Mouse (Mus musculus) layer of hippocampus, postnatal 14 days (tissue): ENCODE measurements around the gene Snx5. TPM values are rescaled to one million over a fixed set of nuclear protein-coding genes. Genes with fewer than 3 reads are reported as not detected.

ENCODE experiments used
- DNase-seq, 2 experiments: peaks; one replicate each; pipeline ENCODE4 v3.0.0; 2021 to 2022; ENCODE audit warnings: low spot score in 2 of 2, mixed read lengths in 1 of 2
- long read RNA-seq, 2 experiments: library from polyadenylated mRNA; stranded (forward); transcript quantifications; one replicate each; pipeline ENCODE4 v2.0.0; 2021
- total RNA-seq, 2 experiments: library from RNA; stranded (reverse); gene quantifications; 2 replicates each; pipeline ENCODE4 v1.2.3; 2021

Gene Snx5
- 10 to 100 TPM; 65.8 to 66.5 TPM for total RNA-seq
- long read RNA-seq, experiment 1, transcript Snx5-202 (14 exons, 2,512 nt): minor isoform, 19 of 100 reads
- long read RNA-seq, experiment 1, transcript Snx5-201 (13 exons, 2,419 nt): major isoform, 73 of 100 reads
- long read RNA-seq, experiment 1, partial matches to known transcripts: 0 of 100 reads
- long read RNA-seq, experiment 1, other reads (novel, unspliced or antisense): 8 of 100 reads
- long read RNA-seq, experiment 2, transcript Snx5-201 (13 exons, 2,419 nt): major isoform, 98 of 129 reads
- long read RNA-seq, experiment 2, transcript Snx5-202 (14 exons, 2,512 nt): minor isoform, 20 of 129 reads
- long read RNA-seq, experiment 2, partial matches to known transcripts: 1 of 129 reads
- long read RNA-seq, experiment 2, other reads (novel, unspliced or antisense): 10 of 129 reads

GRCm38 (mm10) chr2:144270507-144271420 is at the start of gene Snx5, which contains the start of gene Mgme1:
Snx5 (minus strand) TSS chr2:144270906.
Mgme1 (plus strand) TSS chr2:144270663.
- peak; percentile 95 to 97 for DNase-seq

- DNase-seq: no peak
These were observed 40.7 kb upstream of the Snx5 start for GRCm38 (mm10) chr2:144311372-144311771.

DNA sequence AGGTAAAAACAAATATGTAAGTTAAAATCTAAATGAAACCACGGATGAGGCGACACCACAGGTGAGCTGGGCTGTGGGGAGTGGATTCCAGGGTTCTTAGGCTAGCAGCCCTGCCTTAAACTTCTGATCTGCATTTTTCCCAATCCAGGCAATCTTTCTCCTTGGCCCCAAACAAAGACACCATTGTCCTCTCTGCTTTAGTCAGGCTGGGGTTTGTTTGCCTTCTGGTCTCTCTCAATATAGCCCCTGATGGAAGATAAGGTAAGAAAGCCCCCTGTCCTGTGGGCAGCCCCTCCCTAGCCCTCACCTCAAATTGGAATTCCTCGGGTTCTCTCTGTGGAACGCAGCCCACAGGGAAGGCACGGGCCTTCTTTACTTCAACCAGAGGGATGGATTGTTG is 39.6 kb upstream of the Snx5 start:
- DNase-seq: no peak

DNA sequence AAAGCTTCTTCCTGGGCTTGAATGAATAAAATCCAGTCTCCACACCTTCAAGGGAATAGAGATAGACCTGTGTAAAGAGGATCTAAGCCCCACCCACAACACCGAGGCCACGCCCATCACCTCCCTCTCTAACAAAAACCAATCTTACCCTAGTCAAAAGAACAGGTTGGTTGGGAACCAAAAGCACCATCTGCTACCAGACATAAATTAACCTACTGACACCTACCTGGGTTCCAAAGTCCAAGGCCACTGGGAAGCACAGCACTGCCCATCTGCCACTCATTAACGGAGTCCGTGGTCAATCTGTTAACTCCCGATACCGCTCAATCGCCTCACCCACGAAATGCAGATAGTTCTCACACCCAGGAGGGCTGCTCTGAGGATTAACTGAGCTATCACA is 37.9 kb upstream of the Snx5 start:
- DNase-seq: no peak

- DNase-seq: no peak
These were observed 35.1 kb upstream of the Snx5 start for GRCm38 (mm10) chr2:144305721-144306294.

GRCm38 (mm10) chr2:144301101-144301500 is 30.4 kb upstream of the Snx5 start:
- no peak for DNase-seq

GRCm38 (mm10) chr2:144299749-144300669 is 29.3 kb upstream of the Snx5 start:
- DNase-seq: peak in 1 of 2 experiments; percentile 37

GRCm38 (mm10) chr2:144295145-144295735 is 24.5 kb upstream of the Snx5 start:
- no peak for DNase-seq

DNA sequence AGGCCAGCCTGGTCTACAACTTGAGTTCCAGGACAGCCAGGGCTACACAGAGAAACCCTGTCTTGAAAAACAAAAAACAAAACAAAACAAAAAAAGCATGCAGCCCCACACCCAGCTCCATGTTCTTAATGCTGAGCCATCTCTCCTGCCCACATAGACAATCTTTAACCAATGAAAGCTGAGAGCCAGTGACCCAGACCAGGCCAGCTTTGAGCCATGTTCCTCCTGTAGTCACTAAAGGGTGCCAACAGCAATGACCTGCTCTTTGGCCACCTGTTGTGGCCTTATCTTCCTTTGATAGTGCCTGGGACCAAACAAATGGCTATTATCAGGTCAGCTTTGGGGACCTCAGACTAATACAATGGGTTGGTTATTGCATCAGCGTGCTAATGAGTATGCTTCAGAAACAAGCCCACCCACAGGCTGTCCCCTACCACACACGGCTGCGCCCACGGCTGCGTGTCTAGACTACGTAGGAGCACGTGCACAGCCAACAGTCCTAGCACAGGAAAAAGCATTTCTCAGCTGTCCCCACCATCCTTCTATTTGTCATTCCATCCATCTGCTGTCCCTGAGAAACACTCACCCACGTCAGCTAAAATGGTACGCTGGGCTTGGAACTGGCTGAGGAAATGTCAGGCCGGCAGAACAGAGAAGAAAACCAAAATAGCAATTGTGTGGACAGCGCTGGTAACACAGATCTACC is 21.0 kb upstream of the Snx5 start:
- peak; percentile 29 to 62 for DNase-seq

- no peak for DNase-seq
These were observed 19.6 kb upstream of the Snx5 start for GRCm38 (mm10) chr2:144290321-144290720.

DNA sequence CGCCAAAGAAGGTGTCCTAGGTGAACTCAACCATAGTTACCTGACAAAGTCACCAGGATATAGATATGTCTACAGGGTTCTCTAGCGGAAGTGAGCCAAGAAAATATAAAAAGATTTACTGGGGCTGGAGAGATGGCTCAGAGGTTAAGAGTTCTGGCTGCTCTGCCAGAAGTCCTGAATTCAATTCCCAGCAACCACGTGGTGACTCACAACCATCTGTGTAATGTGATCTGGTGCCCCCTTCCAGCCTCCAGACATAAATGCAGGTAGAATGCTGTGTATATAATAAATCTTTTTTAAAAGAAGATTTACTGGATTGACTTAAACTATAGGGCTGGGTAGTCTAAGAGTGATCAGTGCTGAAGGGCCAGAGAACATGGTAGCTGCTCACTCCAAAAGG is 10.7 kb upstream of the Snx5 start:
- DNase-seq: no peak

GRCm38 (mm10) chr2:144280568-144280967 is 9.9 kb upstream of the Snx5 start:
- DNase-seq: no peak

- no peak for DNase-seq
These were observed 9.0 kb upstream of the Snx5 start for GRCm38 (mm10) chr2:144279742-144280141.

DNA sequence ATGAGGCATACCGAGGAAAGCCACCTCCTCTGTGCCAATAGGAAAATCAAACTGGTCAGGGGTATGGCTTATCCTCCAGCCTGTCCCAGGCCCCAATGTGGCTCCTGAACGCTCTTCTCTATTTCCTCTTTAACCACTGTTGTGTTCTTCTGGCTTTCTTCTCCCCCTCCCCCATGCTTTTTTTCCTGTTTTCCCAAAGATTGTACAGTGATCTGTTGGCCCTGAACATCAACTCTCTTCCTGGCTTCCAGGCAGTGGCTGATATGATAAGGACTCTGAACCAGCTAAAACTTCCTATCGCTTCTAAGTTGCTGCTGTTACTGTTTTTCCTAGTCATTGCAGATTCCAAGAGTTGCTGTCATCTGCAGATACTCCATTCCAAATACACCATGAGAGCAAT is 6.2 kb upstream of the Snx5 start:
- DNase-seq: no peak

GRCm38 (mm10) chr2:144274741-144275140 is 4.0 kb upstream of the Snx5 start:
- no peak for DNase-seq

GRCm38 (mm10) chr2:144272088-144272487 is 1.4 kb upstream of the Snx5 start:
- no peak for DNase-seq

DNA sequence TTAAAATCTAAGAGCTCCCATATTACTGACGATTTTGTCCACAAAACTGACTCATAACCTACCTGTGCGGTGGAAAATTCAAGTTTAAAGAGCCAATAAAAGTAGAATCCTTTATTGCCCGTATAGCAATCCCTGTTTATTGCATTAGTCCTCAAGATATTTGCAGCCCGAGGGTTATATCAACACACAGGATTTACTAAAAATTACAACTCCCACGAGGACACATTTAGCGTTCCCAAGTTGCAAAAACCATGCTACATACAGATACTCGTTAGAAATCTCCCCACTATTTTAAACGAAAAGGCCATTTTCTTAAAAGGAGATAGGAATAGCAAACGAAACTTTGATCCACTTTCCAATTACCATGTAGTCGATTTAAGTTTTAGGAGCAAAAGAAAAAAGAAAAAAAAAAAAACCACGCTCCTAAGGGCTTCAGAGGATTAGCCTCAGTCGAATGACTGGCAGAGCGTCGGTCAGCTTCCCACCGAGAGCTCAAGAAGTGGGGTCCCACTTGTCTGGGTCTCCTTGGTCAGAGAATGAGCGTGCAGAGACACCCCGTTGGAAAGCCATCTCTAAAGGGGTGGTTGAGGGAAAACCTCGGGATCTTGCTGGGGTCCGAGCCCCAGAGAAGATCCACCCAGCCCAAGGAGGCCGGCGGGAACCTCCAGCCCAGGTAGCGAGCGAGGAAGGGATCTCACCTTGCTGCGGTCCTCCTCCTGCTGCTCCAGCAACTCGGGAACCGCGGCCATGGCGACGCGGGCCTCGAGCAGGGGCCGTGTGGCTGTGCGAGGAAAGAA is 829 bp downstream of the Snx5 start:
- no peak for DNase-seq

DNA sequence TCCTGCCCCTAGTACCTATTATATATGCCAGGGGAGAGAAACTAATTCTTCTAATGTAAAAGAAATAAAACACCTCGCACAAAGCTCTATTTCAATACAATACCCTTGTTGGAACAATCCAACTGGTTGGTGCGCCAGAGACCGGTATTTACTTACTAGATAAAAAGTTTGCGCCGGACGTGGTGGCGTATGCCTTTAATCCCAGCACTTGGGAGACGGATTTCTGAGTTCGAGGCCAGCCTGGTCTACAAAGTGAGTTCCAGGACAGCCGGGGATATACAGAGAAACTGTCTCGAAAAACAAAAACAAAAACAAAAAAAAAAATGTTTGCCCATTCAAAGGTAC is 1.4 kb downstream of the Snx5 start:
- no peak for DNase-seq
